Mouse (Mus musculus) cerebellum, adult 2 months (tissue): ENCODE data around the gene Trafd1. TPM values are rescaled to one million over a fixed set of nuclear protein-coding genes. Genes with fewer than 3 reads are reported as not detected.
"Not testable (repeated sequence)": the region's sequence is repeated elsewhere in the genome, so short reads cannot be mapped to it uniquely, and the experiment has no call there.

Experiments
- DNase-seq, 2 experiments: peaks; one replicate each; pipeline ENCODE4 v3.0.0; 2021
- H3K27ac ChIP-seq: fragments of 200-500 bp; 2 replicates; pipeline ENCODE4 v1.5.1; 2012; ENCODE audit warnings: low read length, control low read depth, inconsistent platforms; ENCODE audit not compliant: insufficient read depth
- H3K27me3 ChIP-seq: fragments of 200-500 bp; 2 replicates; pipeline ENCODE4 v1.6.1; 2012; ENCODE audit warnings: inconsistent platforms, mild to moderate bottlenecking, low read length, moderate library complexity; ENCODE audit not compliant: control insufficient read depth, insufficient read depth
- H3K4me1 ChIP-seq: fragments of 200-500 bp; 2 replicates; pipeline ENCODE4 v1.6.1; 2011; ENCODE audit warnings: low read length; ENCODE audit not compliant: control insufficient read depth, insufficient read depth
- H3K4me3 ChIP-seq: fragments of 200-500 bp; replicated peaks from 2 replicates; pipeline ENCODE3; 2011; ENCODE audit warnings: mild to moderate bottlenecking, low read depth, low read length, control low read depth; ENCODE audit not compliant: insufficient read depth
- CTCF ChIP-seq: fragments of 200-500 bp; IDR thresholded peaks from 2 replicates; pipeline ENCODE4 v1.5.1; 2011; ENCODE audit warnings: low read depth, mild to moderate bottlenecking, control low read depth, low read length, moderate library complexity, borderline replicate concordance; ENCODE audit not compliant: insufficient read depth
- POLR2A ChIP-seq: fragments of 200-500 bp; IDR thresholded peaks from 2 replicates; pipeline ENCODE4 v1.6.1; 2011; ENCODE audit warnings: low read length, control low read depth, borderline replicate concordance; ENCODE audit not compliant: insufficient read depth
- WGBS: fragments of 180-500 bp; shearing (Covaris S2); methylation state at CpG from one replicate; pipeline ENCODE4 v1.1.7; 2018; 5-methylcytosine and 5-hydroxymethylcytosine counted together
- polyA plus RNA-seq: library from polyadenylated mRNA; depleted of rRNA; stranded (reverse); fragments of >200 nt; gene quantifications from 2 replicates; pipeline ENCODE4 v1.2.3, GENCODE M21; 2012

Gene Trafd1
- polyA plus RNA-seq, 1 experiment, result 109 TPM

- TF ChIP-seq CTCF (peak; percentile 24; the same call in 1 of the 2 replicates), POLR2A (no peak)
- 93% methylated on average over 2 of the region's 2 CpGs for WGBS
- DNase-seq, result no peak
- H3K27ac ChIP-seq, result no peak overlapping the region
- H3K4me3 ChIP-seq, result no peak overlapping the region
- no peaks in the 10 kb centered on the region for H3K27me3 ChIP-seq
- H3K4me1 ChIP-seq, result peaks cover 23% of the 10 kb centered on the region
Observed at GRCm38 (mm10) chr5:121380692-121381091, 4.7 kb downstream of the Trafd1 start.

GRCm38 (mm10) chr5:121378678-121379256 is 6.7 kb downstream of the Trafd1 start:
- WGBS, result 53% methylated on average over 13 of the region's 13 CpGs
- Histone ChIP-seq H3K4me1 (peaks cover 22% of the 10 kb centered on the region), H3K27ac (no peak overlapping the region), H3K27me3 (no peaks in the 10 kb centered on the region), H3K4me3 (no peak overlapping the region)
- no peak for DNase-seq
- TF ChIP-seq CTCF, result no peak
- TF ChIP-seq POLR2A, result no peak

GRCm38 (mm10) chr5:121376972-121377371 is 8.5 kb downstream of the Trafd1 start:
- not testable (repeated sequence) for H3K4me3 ChIP-seq, H3K4me1 ChIP-seq, H3K27ac ChIP-seq, H3K27me3 ChIP-seq
- WGBS, result 76% methylated on average over 5 of the region's 5 CpGs
- DNase-seq, result peak in 1 of 2 experiments; percentile 37

GRCm38 (mm10) chr5:121374790-121375189 is 10.6 kb downstream of the Trafd1 start:
- Histone ChIP-seq H3K27me3 (no peaks in the 10 kb centered on the region), H3K4me1 (peaks cover 7% of the 10 kb centered on the region; the same call in 1 of the 2 replicates), H3K27ac (no peak overlapping the region), H3K4me3 (no peak overlapping the region)
- 84% methylated on average over 3 of the region's 3 CpGs for WGBS
- TF ChIP-seq POLR2A, result no peak
- no peak for TF ChIP-seq CTCF
- DNase-seq, result no peak

- TF ChIP-seq CTCF (no peak), POLR2A (no peak)
- DNase-seq, result no peak
- Histone ChIP-seq H3K27me3 (no peaks in the 10 kb centered on the region), H3K4me1 (peaks cover 13% of the 10 kb centered on the region), H3K27ac (no peak overlapping the region), H3K4me3 (no peak overlapping the region)
- WGBS, result 97% methylated on average over 6 of the region's 6 CpGs
Observed at GRCm38 (mm10) chr5:121371712-121372111, 13.7 kb downstream of the Trafd1 start.

GRCm38 (mm10) chr5:121367255-121367654 is 18.2 kb downstream of the Trafd1 start:
- Histone ChIP-seq H3K4me1 (peaks cover 21% of the 10 kb centered on the region), H3K4me3 (no peak overlapping the region), H3K27ac (peak overlapping the region; percentile 41), H3K27me3 (no peaks in the 10 kb centered on the region)
- no peak for DNase-seq
- WGBS, result 34% methylated on average over 4 of the region's 4 CpGs
- TF ChIP-seq POLR2A (no peak), CTCF (no peak)

- Histone ChIP-seq H3K27ac (no peak overlapping the region), H3K4me1 (peaks cover 27% of the 10 kb centered on the region), H3K4me3 (no peak overlapping the region), H3K27me3 (no peaks in the 10 kb centered on the region)
- 20% methylated on average over 16 of the region's 16 CpGs for WGBS
- TF ChIP-seq CTCF, result no peak
- TF ChIP-seq POLR2A, result no peak
- peak in 1 of 2 experiments; percentile 38 for DNase-seq
Observed at GRCm38 (mm10) chr5:121366449-121367225, 18.8 kb downstream of the Trafd1 start.

GRCm38 (mm10) chr5:121363441-121363840 is 22.0 kb downstream of the Trafd1 start:
- no peak overlapping the region for H3K4me3 ChIP-seq
- no peaks in the 10 kb centered on the region for H3K27me3 ChIP-seq
- 79% methylated on average over 7 of the region's 7 CpGs for WGBS
- TF ChIP-seq CTCF, result no peak
- no peak for TF ChIP-seq POLR2A
- no peak for DNase-seq
- peaks cover 29% of the 10 kb centered on the region for H3K4me1 ChIP-seq
- no peak overlapping the region for H3K27ac ChIP-seq
